Mouse (Mus musculus): ENCODE measurements around the gene Tex47.

Gene Tex47

GRCm38 (mm10) chr5:7303819-7304218 is at the start of gene Tex47:
TSS of gene Tex47 (plus strand) at chr5:7304119.
- no peak for DNase-seq (ENCODE audit: low read depth, low spot score)

DNA sequence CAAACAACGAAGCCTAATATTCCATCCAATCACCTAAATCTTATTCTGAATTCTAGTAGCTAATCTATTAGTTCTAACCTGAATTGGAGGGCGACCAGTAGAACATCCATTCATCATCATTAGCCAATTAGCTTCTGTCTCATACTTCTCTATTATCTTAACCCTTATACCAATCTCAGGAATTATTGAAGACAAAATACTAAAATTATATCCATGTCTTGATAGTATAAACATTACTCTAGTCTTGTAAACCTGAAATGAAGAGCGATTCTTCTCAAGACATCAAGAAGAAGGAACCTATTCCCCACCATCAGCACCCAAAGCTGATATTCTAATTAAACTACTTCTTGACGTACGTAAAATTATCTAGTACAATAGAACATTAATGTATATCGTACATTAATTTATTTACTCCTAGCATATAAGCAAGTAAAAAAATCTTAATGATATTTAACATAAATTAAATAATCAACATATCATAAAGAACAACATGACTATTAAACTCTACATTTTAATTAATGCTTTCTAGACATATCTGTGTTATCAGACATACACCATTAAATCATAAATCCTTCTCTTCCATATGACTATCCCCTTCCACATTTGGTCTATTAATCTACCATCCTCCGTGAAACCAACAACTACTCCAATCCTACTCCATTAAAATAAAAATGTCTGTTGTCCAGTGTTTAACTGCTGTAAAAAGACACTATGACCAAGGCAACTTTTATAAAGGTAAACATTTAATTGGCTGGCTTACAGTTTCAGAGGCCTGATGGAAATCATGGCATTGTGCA is 27.1 kb upstream of the Tex47 start:
- no peak for DNase-seq (ENCODE audit: low read depth, low spot score)

- DNase-seq (ENCODE audit: low read depth, low spot score): no peak
These were observed 19.6 kb upstream of the Tex47 start for GRCm38 (mm10) chr5:7284336-7284735.

DNA sequence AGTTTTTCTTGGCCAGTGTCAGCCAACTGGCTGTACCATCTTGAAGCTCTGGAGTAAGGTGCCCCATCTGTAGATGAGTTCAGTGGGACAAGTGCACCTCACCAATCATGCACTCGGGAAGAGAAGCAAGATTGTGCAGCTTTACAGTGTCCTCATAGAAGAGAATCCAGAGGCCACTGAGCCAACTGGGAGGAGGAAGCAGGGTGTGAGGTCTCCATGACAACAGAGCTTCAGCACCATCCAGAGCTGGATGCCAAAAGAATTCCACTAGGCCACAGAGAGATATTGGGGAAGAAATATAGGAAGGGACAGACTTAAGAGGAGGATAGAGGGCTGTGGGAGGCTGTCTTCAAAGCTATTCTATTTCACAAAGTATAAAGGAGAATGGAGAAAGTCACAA is 950 bp upstream of the Tex47 start:
- DNase-seq (ENCODE audit: low read depth, low spot score): no peak

DNA sequence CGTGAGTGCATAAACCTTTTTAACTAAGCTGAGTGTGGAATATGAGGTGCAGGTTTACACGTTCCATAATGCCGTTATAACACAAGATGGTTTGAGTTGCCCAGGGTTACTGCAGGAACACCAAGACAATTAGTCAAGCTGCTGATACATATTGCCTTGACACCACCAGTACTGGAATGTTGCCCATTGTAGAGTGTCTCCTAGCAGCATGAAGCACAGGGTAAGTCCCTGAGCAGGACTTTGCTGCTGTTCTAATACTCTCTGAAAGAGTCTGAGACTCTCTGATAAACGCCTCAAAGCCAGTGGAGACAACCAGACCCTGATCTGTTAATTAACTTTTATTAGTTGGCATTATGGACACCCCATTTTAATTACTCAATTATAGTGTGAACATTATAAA is 21.7 kb downstream of the Tex47 start:
- no peak for DNase-seq (ENCODE audit: low read depth, low spot score)

- peak; percentile 44 for DNase-seq (ENCODE audit: low read depth, low spot score)
These were observed 40.5 kb downstream of the Tex47 start, which contains the start of gene Zfp804b for GRCm38 (mm10) chr5:7344145-7345010. TSS of gene Zfp804b (minus strand) at chr5:7344756.

DNA sequence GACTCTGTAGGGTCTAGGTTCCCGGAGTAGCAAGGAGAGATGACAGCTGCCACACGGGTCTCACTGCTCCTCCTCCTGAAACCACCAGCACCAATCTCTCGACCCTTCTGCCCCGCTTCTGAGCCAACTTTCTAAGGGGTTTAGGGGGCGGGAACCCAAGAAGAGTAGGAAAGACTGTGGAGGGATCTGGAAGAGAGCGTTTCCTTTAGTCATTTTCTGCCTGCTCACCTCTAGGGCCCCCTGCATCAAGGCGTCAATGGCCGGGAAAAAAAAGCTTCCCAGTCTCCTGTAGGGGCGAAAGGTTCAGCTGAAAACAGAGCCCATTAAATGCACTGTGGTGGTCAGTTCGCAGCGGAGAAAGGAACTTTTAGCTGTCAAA is 41.1 kb downstream of the Tex47 start:
- DNase-seq (ENCODE audit: low read depth, low spot score): peak; percentile 27
